Mouse (Mus musculus) cerebellum, postnatal 36 days (tissue): ENCODE measurements around the gene Gm26965.
"Not testable (repeated sequence)": the region's sequence is repeated elsewhere in the genome, so short reads cannot be mapped to it uniquely, and the experiment has no call there.

ENCODE experiments used
- DNase-seq, 2 experiments: peaks; one replicate each; pipeline ENCODE4 v3.0.0; 2021 to 2022; ENCODE audit warnings: mixed read lengths in 2 of 2

Gm26965 gene

GRCm38 (mm10) chr13:67525753-67526410, at the start of gene Gm26965, which contains the start of gene Zfp87:
Gene Gm26965, minus strand, starts transcription at chr13:67526151.
Gene Zfp87, minus strand, starts transcription at chr13:67526177.
- peak; percentile 88 to 91 for DNase-seq

- DNase-seq, result no peak
These were observed 46.7 kb upstream of the Gm26965 start for GRCm38 (mm10) chr13:67572591-67573189.

GRCm38 (mm10) chr13:67553730-67554129, 27.8 kb upstream of the Gm26965 start, which contains the start of gene Zfp748:
Gene Zfp748, minus strand, starts transcription at chr13:67553830.
- no peak for DNase-seq

GRCm38 (mm10) chr13:67552505-67553346, 26.8 kb upstream of the Gm26965 start:
- peak; percentile 86 to 91 for DNase-seq

- DNase-seq, result no peak
These were observed 20.0 kb upstream of the Gm26965 start for GRCm38 (mm10) chr13:67545941-67546340.

- DNase-seq, result no peak
These were observed 1.2 kb upstream of the Gm26965 start for GRCm38 (mm10) chr13:67527049-67527730.

GRCm38 (mm10) chr13:67500908-67501307, 25.0 kb downstream of the Gm26965 start:
- DNase-seq, result no peak

GRCm38 (mm10) chr13:67500084-67500719, 25.7 kb downstream of the Gm26965 start, which contains the start of gene Zfp58:
Gene Zfp58, minus strand, starts transcription at chr13:67500555.
- DNase-seq, result peak; percentile 75 to 85

- DNase-seq, result no peak
These were observed 30.3 kb downstream of the Gm26965 start for GRCm38 (mm10) chr13:67495631-67496030.

- DNase-seq, result peak in 1 of 2 experiments; percentile 2
These were observed 41.5 kb downstream of the Gm26965 start for GRCm38 (mm10) chr13:67484424-67484811.

GRCm38 (mm10) chr13:67483625-67484423, 42.1 kb downstream of the Gm26965 start, which contains the start of gene Zfp874b:
Gene Zfp874b, minus strand, starts transcription at chr13:67484258.
- DNase-seq, result peak; percentile 80 to 91

- no peak for DNase-seq
These were observed 44.4 kb downstream of the Gm26965 start for GRCm38 (mm10) chr13:67481528-67481927.

GRCm38 (mm10) chr13:67469274-67469673, 56.7 kb downstream of the Gm26965 start:
- DNase-seq, result no peak

- not testable (repeated sequence) for DNase-seq
These were observed 62.3 kb downstream of the Gm26965 start for GRCm38 (mm10) chr13:67463506-67464185.

- DNase-seq, result peak in 1 of 2 experiments; percentile 5
These were observed 74.0 kb downstream of the Gm26965 start for GRCm38 (mm10) chr13:67452021-67452309.

GRCm38 (mm10) chr13:67451172-67452020, 74.6 kb downstream of the Gm26965 start, which contains the start of gene Zfp874a:
Gene Zfp874a, minus strand, starts transcription at chr13:67451624.
- peak; percentile 89 to 94 for DNase-seq
